Mouse (Mus musculus): ENCODE results near the gene Cpvl.

Cpvl gene

DNA sequence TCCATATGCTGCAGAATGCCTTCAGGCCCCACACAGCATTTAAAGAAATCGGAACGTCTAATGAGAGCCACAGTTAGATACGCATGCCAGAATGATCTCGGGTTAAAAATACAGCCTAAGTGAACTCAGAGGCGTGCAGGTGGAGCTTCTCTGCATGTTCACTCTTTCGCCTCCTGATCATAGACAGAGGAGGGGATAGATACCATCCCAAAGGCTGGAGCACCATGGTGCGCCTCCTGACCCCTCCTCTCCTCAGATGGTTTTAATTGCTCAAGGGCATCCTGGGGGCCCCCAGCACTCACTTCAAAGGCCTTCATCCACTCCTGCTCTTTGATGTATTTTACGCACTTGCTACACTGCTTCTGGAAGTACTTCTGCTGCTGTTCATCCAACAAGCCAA, 46.9 kb downstream of the Cpvl start:
- DNase-seq = no peak

DNA sequence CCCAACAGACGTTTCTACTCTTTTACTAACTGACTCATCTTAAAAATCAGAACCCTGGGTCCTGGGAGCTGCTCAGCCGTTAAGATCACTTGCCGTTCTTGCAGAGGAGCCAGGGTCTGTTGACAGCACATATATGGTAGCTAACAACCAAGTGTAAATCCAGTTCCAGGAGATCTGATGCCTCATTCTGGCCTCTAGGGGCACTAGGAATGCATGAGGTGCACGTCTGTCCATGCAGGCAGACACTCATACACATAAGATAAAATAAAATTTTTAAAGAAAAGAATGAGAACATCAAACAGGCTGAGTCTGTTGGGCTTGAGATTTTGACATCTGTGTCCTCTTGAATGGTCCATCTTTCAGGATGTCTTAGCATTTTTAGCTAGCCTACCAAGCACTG, 48.6 kb downstream of the Cpvl start:
- no peak for DNase-seq

DNA sequence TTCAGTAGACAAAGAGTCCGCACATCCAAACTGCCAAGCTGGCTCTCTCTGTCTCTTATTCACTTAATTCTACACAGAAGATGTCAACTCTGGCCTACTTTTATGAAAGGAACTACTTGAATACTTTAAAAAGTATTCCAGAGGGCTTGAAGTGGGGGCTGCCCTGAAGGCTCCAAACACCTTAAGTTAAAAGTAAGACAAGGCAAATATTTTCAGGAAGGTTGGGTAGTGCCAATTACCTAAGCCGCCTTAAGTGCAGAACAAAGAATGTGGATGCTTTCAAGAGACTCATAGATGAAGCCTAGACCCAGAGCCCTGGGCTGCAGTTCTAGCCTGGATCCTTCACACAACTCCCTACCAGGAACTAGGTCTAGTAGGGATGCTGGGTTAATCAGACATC, 52.3 kb downstream of the Cpvl start:
- DNase-seq = no peak

DNA sequence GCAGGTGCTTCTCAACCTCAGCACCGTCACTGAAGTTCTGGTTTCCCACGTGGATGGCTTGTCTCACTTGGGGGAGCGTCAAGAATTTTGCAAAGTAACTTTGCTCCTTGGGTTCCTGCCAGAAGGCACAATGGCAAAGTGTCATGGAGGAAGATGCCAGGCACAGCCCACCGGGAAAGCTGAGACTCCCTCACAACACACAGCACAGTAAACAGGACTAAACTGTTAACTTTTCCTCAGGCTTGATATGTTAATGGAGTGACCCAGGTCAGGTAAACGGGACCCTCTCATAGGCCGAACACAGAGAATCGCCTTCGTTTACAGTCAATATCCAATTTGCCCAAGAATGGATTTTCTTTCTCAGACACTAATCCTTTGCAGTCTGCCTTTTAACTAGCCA, 53.3 kb downstream of the Cpvl start:
- no peak for DNase-seq

DNA sequence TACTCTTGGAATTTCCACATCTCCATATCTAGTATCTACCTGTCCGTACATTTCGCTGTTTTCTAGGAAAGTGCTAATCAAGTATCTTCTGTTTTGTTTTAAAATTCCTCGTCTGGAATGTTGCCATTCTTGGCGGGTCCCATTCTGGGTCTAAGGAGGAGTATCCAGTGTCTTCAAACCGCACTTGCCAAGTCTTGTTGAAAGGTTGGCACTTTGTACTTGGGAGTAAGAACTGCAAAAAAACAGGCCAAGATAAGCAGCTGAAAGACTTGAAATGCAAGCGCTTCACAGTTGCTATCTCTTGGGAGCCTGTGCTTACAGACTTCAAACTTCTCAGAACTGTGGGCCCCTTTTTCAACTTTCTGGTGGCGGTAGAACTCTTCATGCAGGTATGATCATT, 58.4 kb downstream of the Cpvl start:
- no peak for DNase-seq

DNA sequence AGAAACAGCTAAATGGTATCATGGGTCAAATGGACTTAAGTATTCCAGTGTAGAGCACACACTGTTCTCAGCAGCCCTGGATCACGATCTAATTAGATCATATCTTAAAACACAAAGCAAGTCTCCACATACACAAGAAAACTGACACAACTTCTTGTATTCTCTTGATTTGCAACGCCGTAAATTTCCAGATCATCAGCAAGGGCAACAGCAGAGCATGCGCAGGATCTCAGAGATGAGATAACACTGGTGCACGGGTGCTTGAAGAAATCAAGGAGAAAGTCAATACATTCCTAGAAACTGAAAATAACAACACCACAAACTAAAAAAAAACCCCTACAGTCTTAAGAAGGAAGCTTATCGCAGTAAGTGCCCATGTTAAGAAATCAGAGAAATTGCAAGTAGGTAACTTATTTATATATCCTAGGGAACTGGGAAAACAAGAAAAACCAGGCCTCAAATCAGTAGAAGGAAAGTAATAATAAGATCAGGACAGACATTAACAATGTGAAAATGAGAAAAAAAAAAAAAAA, 61.4 kb downstream of the Cpvl start:
- DNase-seq = no peak

DNA sequence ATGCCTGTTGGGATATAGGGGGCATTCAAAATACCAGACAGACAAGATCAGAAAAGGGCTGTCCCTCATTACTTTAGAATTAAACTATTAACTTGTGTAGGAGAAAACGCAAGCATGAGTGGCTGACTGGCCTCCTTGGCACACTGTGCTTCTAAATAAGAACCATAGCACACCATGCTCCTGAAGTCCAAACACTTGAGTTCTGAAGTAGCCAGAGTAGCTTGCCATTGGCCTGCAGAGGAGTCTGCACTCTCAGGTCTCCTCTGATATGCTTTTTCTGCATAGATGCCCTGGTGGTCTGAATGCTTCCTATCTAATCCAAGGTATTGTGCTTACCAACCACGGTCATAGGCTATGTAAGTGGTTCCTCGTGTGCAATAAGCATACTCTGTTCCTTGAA, 63.1 kb downstream of the Cpvl start:
- DNase-seq = no peak

DNA sequence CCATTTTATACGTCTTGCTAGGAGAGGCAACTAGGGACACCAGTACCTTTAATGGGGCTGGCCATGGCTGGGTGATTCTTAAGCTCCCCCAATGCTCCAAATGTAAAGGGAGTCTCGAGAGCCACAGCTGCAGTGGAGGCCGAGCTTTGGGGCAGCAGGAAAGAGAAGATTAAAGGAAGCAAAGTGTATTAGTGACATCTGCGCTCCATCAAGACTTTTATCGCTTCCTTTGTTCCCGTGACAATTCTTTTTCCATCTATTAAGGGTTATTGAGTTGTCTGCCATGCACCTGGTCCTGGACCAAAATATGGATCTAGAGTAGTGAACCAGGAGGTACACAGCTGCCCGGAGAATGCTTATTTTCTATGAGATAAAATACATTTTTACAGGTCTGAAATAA, 65.3 kb downstream of the Cpvl start:
- no peak for DNase-seq

DNA sequence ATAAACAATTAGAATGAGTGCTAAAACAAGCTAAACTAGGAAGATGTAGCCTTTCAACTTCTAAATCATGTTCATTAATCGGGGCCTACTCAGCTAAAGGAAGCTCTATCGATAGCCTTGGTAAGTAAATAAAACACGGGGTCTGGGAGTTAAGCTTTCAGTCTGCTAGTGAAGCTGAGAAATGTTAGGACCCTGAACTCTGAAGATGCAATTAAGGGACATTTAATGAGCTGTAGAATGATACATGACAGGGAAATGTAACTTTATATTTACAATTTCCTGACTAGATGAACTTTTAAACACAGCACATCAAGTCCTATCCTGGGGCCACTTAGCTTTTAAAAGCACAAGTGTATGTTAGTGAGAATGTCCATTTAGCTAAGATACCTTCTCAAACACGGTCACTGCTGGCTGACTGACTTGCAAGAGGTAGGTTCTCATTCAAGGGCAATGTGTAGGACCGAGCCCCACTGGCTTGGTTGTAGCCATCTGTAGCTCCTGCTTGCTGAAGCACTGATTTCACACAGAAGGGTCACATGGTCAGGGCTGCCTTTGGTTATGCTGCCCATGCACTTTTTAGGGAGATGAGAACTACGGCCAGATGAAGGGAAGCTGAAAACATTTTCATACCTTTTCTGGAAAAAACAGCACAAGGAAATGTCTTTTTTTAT, 66.2 kb downstream of the Cpvl start:
- no peak for DNase-seq

DNA sequence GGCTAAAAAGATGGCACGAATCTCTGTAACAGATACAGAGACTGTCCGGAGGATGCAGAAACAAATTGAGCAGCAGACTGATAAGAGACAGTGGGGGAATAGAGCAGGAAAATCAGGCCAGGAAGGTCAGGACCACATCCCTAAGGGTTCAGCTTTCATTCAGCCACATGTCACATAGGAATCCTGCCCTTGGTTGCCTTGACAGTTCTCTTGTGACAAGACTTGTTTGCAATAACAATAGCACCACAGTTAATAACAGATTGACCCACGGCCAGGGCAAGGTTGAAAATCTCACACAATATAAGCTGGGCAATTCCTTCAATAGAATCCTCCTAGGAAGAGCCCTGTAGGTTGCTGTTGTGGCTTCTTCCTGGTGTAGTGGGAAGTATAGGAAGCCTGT, 68.5 kb downstream of the Cpvl start:
- DNase-seq = no peak

DNA sequence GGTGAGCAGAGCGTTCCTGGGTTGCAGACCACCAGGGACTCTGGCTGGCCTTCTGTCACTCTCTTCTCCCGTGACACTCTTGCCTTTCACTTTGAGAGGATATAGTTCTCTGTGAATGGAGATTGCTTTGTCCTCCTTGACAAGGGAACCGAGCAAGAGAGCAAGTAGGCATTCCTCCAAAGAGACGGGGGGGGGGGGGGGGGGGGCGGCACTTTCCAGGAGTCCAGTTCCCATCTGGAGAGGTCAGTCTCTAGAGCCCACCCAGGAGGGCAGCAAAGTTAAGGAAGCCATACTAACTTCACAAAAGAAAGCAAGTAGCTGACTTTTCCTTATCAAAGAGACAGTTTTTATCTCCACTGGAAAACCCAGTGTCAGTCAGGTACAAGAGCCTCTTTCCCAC, 69.0 kb downstream of the Cpvl start:
- DNase-seq = no peak

DNA sequence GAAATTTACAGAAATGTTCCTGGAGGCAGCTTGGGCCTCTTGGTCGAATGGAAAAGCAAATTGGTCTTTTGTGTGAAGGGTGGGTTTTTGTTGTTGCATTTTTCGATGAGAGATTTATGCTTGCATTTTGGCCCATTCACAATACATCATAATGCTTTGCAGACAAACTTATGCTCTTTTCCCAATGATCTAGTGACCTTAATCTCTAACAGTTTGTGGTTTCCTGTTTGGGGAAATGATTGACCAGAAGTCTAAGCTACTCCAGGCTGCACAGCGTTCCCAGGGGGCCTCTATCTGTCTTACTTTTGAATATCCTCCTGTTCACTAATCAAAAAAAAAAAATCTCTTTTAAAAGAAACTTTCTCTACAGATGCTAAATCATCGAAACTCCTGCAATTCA, 71.6 kb downstream of the Cpvl start:
- no peak for DNase-seq

DNA sequence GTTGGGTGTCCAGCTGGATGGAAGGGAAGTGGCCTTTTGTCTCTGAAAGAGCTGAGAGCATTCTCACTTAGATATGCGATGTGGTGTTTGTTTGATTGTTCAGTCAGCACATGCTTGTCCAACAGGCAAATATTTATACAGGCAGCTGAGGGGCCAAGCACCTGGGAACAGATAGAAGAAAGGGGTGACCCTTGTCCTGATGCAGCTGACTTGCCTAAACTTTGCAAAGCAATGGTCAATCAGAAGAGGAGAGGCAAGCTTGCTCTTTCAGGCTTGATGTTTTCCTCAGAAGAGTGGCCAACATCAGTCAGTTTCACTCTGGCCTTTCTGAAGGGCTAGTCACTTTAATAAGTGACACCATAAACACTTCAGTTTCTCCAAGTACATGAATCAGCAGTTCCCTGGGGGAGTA, 72.4 kb downstream of the Cpvl start:
- DNase-seq = no peak

DNA sequence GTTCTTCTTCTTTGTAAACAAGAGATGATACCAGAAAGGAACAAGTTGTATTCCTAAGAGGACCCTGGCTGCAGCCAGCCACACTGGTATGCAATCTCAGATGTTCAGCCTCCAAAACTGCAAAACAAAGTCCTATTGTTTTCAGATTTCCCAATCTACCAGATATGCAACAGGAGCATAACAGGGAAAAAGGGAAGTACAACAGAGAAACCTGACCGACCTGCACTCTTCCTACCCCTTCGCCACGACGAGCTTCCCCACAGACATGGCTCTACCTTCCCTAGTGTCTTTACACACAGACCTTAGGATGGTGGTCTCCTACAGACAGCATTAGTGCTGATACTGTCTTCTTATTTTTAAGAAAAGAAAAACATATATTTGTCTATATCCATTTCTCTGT, 72.9 kb downstream of the Cpvl start:
- DNase-seq = no peak

DNA sequence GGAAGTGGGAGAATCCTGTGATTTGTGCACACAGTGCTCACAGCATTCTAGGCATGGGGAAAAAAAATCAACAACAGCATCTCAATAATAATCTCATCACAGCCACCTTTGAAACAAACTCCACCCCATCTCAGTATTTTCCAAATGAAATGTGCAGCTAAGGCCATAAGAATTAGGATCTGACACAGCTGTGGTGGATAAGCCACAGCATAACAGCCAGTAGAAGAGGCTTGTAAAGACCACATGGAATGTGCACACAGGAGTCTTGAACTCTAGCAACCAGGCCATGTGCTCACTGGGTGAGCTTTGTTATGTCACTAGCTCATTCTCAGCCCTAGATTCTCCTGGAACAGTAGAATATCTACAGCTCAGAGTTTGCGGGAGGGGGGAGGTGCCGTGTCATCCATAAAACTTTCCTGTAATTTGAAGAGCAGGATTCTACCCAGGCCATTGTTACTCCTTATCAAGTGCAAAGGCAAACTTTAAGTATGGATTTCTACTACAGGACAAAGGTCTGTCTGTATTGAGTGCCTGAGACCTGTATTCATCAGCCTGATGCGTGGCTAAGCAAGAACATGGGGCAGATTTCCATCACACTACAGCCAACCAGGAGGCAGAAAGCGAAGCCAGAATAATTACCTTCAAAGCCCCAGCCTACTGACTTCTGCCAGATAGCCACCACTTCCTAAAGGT, 73.6 kb downstream of the Cpvl start:
- no peak for DNase-seq

DNA sequence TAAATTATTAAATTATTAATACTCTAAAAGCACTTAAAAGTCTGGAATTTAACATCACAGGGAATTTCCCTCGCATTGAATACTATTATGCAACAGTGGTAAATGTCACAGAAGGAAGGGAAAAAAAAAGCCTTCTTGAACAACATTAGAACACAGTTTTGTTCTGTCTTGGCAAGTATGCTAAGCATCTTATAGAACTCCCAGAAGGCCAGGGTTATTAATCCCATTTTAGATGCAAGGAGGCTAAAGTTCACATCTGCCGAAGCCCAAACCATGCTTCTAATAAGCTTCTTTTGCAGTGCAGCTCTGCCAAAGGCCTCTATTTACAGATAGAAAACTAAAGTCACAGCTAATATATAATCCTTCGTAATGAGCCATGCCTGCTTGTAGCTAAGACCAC, 74.3 kb downstream of the Cpvl start:
- DNase-seq = no peak

DNA sequence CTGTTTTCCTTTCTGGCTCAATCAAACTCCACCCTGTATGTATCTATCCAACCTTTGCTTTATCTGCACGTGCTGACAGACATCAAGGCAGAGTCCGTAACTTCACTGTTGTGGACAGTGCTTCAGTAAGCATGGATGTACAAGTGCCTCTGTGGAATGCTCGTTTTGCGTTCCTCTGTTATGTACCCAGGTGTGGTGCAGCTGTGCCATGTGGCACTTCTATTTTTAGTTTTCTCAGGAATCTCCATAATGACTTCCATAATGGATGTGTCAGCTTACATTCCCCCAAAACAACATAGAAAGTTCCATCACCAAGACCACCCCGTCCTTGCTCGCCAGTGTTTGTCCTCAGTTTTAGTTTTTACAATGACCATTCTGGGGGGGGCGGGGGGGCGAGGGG, 76.7 kb downstream of the Cpvl start:
- DNase-seq = no peak

DNA sequence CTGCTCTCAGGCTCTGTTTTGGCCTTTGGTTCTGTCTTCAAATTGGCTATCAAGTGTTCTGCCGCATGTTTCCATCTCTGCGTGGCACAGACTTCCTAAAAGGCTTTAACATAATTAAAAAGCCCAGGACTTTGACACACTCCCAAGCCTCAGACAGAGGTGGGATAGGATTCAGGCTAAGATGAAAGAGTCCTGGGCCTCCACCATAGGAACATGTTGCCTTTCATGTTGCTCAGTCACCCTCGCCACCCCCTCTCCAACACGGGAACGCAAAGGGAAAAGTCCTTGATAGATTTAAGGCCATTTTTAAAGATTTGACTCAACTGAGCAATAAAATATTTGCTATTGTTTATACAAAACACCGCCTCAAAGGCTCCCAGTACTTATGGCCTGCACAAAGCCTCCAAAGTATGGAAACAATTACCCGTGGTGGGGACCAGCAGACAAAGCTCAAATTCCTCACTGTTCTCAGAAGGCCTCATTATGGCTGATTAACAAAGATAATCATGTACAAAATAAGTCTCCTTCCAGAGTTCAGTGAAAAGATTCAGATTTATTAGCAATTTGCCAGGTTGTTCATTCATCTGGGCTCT, 80.5 kb downstream of the Cpvl start:
- DNase-seq = no peak

DNA sequence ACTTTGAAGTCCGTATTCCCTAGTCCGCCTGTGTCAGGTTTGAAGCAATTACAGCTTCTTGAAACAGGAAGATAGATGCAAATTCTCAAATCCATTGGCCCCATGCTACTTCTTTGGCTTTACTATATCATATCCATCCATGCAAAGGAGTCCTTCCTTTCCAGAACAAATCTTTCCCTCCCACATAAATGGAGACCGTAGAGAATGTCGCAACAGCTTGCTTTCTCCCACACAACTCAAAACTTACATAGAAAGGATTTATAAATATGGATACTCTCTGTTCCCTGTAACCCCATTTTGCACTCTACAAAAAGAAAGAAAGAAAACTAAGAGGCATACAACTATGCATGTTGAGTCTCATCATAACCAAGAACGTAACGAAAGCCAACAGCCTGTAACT, 81.3 kb downstream of the Cpvl start:
- no peak for DNase-seq

DNA sequence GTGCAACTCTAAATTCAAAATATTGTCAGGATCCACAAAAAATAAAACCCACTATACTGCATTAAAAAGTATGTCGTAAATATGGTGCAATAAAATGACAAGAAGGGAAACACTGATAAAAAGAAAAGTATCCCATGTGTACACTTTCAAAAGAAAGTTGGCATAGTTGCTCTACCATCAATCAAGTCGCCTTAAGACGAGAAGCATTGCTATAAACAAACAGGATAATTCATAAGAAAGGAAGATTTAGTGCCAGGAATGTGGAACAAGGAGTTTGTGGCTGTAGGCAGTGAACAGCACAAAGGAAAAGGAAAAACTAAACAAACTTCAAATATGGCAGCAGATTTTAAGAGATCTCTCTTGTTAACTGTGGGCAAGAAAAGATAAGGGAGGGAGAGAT, 84.7 kb downstream of the Cpvl start:
- DNase-seq = no peak

DNA sequence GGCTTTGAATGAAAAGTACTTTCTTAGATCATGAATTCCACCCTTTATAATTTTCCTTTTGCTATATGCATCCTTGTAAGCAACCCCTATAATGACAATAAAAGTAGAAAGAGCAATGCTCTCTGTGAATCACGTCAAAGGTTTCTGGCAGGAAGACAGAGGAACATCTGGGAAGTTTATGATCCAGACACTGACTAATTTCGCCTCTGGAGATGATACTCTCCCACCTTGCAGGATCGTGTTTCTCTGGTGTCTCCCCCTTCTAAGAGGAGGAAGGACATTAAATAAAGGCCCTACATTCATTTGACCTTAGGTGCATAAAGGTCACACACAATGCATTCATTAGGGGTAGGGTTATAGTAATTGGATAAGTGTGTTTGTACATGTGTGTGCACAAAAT, 87.4 kb downstream of the Cpvl start:
- DNase-seq = no peak

DNA sequence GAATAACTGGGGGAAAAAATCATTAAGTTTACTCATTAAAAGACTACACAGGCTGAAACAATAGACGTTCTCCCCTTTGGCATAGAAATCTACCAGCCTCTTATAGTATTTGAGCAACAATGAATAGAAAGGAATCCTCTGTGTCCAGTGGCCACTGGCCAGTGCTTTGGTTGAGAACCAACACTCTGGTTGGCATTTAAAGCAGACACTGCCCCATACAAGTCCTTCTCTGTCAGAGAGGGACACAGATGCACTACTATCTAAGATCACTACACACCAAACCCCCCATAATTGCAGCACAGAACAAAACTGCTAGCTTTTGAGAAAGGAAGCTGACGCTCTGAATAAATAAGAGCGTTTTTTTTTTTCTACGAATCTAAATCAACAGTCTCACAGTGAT, 93.5 kb downstream of the Cpvl start:
- no peak for DNase-seq

DNA sequence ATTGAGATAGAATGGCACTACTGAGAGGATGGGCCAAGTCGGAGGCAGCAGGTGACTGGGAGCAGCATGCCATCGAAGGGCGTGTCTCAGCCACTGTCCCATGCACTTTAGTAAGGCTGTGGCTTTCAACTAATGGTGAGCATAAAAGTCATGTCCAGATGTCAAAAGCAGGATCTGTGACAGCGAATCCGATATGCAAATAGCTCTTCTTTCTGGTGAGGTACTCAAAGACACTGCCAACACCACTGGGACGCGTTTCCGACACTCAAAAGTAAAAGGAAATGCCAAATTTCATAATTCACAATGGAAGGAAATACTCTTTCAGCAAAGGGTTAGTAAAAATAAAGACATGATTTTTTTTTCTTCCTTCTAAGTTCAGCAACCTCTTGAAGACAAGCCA, 94.0 kb downstream of the Cpvl start:
- DNase-seq = no peak

DNA sequence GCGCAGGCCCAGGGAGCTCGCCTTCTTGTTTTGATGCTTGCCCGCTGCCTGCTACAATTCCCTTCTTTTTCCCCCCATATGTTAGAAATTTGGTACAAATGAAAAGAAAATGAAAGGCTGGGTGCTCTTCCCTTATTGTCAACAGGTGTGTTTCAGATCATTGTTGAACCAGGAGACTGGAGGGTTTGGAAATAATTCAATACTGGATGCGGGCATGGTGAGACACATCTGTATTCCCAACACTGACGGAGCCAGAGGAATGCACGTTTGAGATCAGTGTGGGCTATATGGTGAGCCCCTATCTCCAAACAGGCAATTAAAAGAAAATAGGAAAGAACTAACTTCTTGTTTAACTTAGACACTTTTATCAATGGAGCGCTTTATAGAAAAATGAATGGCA, 95.1 kb downstream of the Cpvl start:
- no peak for DNase-seq

DNA sequence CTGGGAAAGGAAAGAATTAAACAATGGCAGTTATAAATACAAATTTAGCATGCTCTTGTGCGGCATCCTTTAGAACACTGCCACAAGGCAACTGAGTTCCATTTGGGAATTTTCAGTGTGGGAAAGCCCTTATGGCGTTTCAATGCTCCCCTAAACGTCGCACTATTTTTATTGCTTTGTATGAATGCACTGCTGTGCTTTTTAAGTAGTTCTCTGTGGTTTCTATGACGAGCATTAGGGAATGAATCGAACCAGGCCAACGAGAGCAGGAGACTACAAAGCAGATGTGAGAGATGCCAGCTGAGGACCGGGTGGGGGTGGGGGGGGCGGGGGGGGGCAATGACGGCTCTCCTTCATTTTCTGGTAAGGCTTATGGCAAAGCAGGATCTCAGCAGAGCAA, 96.8 kb downstream of the Cpvl start:
- no peak for DNase-seq
